Mouse (Mus musculus) embryonic facial prominence, embryonic 11.5 days (tissue): ENCODE data around the gene Rgsl1. TPM values are rescaled to one million over a fixed set of nuclear protein-coding genes. Genes with fewer than 3 reads are reported as not detected.

ENCODE experiments used
- ATAC-seq: fragments of 200-750 bp; cut with Nextera tagmentation; replicated peaks from 2 replicates; pipeline ENCODE4 v1.8.0; 2017; ENCODE audit warnings: low read depth; ENCODE audit not compliant: insufficient number of reproducible peaks, low FRiP score, low TSS enrichment
- DNase-seq: peaks from one replicate; pipeline ENCODE4 v3.0.0-alpha.2; 2015; ENCODE audit warnings: low spot score
- H3K27ac ChIP-seq: fragments of 300-500 bp; sonication (generic); replicated peaks from 2 replicates; pipeline ENCODE4 v1.5.1; 2014; ENCODE audit warnings: mild to moderate bottlenecking, low read depth, low read length, control low read depth
- H3K27me3 ChIP-seq: fragments of 300-500 bp; sonication (generic); 2 replicates; pipeline ENCODE4 v1.6.1; 2014; ENCODE audit warnings: mild to moderate bottlenecking, low read length, moderate library complexity, mixed read lengths; ENCODE audit not compliant: control insufficient read depth, insufficient read depth
- H3K36me3 ChIP-seq: fragments of 300-500 bp; sonication (generic); replicated peaks from 2 replicates; pipeline ENCODE4 v1.6.1; 2014; ENCODE audit warnings: low read depth, mild to moderate bottlenecking, low read length, moderate library complexity, mixed read lengths; ENCODE audit not compliant: control insufficient read depth, insufficient read depth
- H3K4me1 ChIP-seq: fragments of 300-500 bp; sonication (generic); 2 replicates; pipeline ENCODE4 v1.6.1; 2014; ENCODE audit warnings: low read length, mixed read lengths; ENCODE audit not compliant: control insufficient read depth, insufficient read depth
- H3K4me2 ChIP-seq: fragments of 300-500 bp; sonication (generic); 2 replicates; pipeline ENCODE4 v1.6.1; 2014; ENCODE audit warnings: low read depth, mild to moderate bottlenecking, control low read depth, low read length, moderate library complexity
- H3K4me3 ChIP-seq: fragments of 300-500 bp; sonication (generic); 2 replicates; pipeline ENCODE4 v1.5.1; 2014; ENCODE audit warnings: low read depth, low read length, control low read depth
- H3K9ac ChIP-seq: fragments of 300-500 bp; sonication (generic); replicated peaks from 2 replicates; pipeline ENCODE4 v1.6.1; 2014; ENCODE audit warnings: mild to moderate bottlenecking, control low read depth, low read length
- H3K9me3 ChIP-seq: fragments of 300-500 bp; sonication (generic); replicated peaks from 2 replicates; pipeline ENCODE4 v1.6.1; 2016; ENCODE audit warnings: mild to moderate bottlenecking, low read length, inconsistent platforms, mixed read lengths; ENCODE audit not compliant: control insufficient read depth
- WGBS: fragments of 180-500 bp; shearing (Covaris S2); extraction: QIAGEN DNeasy Blood & Tissue Kit; methylation state at CpG from one replicate; pipeline ENCODE4 v1.1.7; 2014; 5-methylcytosine and 5-hydroxymethylcytosine counted together
- polyA plus RNA-seq: library from polyadenylated mRNA; unstranded; fragments of >200 nt; fragmentation: Nextera tagmentation; extraction: Ambion mirVana; gene quantifications from 2 replicates; pipeline ENCODE4 v1.2.1, GENCODE M21; 2014

The Rgsl1 gene
- polyA plus RNA-seq, 1 experiment from 2014 or later = not detected

- WGBS = 81% methylated on average over 8 of the region's 8 CpGs
- ATAC-seq (no peak), DNase-seq (no peak)
- Histone ChIP-seq H3K9ac (no peak overlapping the region), H3K27ac (no peak overlapping the region), H3K9me3 (no peaks in the 10 kb centered on the region), H3K36me3 (no peaks in the 10 kb centered on the region), H3K4me1 (no peaks in the 10 kb centered on the region), H3K4me2 (no peak overlapping the region), H3K27me3 (no peaks in the 10 kb centered on the region), H3K4me3 (no peak overlapping the region)
Measured at GRCm38 (mm10) chr1:153803530-153803929, 40.4 kb downstream of the Rgsl1 start.

DNA sequence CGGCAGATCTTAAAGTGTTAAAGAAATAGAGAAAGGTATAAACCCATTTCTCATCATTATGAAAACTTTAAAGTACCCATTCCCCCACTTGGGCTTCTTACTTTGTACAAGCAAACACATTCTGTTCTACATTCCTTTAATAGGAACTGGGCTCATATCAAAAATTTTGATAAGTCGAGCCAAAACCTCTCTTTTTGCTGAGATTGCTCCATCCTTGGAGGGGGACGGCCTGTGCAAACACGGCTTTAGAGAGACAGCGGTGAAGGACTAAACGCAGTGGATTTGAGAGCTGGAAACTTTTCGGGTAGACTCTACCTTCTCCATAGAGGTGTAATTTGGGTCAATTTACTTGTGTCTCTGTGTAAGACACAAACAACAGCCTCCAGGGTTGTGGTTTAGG, 41.3 kb downstream of the Rgsl1 start:
- Histone ChIP-seq H3K4me2 (no peak overlapping the region), H3K36me3 (no peaks in the 10 kb centered on the region), H3K9ac (no peak overlapping the region), H3K27ac (no peak overlapping the region), H3K4me1 (no peaks in the 10 kb centered on the region), H3K9me3 (no peaks in the 10 kb centered on the region), H3K27me3 (no peaks in the 10 kb centered on the region), H3K4me3 (no peak overlapping the region)
- WGBS = 85% methylated on average over 7 of the region's 7 CpGs
- no peak for ATAC-seq
- DNase-seq = no peak

DNA sequence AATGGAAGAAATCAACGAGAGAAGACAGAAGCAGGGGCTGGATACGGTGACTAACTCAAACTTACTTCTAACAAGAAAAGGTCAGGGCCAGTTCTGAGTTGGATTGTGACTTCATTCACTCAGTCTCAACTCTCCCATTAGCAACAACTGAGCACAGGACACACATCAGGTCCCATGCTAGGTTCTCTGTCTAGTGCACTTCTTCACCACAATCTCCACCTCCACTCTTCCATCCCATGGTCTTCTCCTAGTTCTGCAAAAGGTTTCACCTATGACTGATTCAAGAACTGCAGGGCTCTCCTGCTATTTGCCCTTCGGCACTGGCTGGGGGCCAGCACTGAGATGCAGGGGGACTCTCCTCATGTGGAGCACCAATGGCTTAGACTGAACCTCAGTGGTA, 49.7 kb downstream of the Rgsl1 start:
- H3K4me2 ChIP-seq = no peak overlapping the region
- ATAC-seq (no peak), DNase-seq (no peak)
- no peak overlapping the region for H3K4me3 ChIP-seq
- H3K9me3 ChIP-seq = no peaks in the 10 kb centered on the region
- no peak overlapping the region for H3K27ac ChIP-seq
- H3K9ac ChIP-seq = no peak overlapping the region
- no peaks in the 10 kb centered on the region for H3K27me3 ChIP-seq
- 75% methylated on average over 3 of the region's 3 CpGs for WGBS
- no peaks in the 10 kb centered on the region for H3K36me3 ChIP-seq
- H3K4me1 ChIP-seq = no peaks in the 10 kb centered on the region

- DNase-seq (no peak), ATAC-seq (no peak)
- no peaks in the 10 kb centered on the region for H3K27me3 ChIP-seq
- H3K27ac ChIP-seq = no peak overlapping the region
- no peaks in the 10 kb centered on the region for H3K36me3 ChIP-seq
- H3K9me3 ChIP-seq = no peaks in the 10 kb centered on the region
- H3K9ac ChIP-seq = no peak overlapping the region
- no peak overlapping the region for H3K4me2 ChIP-seq
- 62% methylated on average over 2 of the region's 2 CpGs for WGBS
- no peak overlapping the region for H3K4me3 ChIP-seq
- H3K4me1 ChIP-seq = no peaks in the 10 kb centered on the region
Measured at GRCm38 (mm10) chr1:153790708-153791107, 53.2 kb downstream of the Rgsl1 start.

GRCm38 (mm10) chr1:153785608-153786007, 58.3 kb downstream of the Rgsl1 start:
- Histone ChIP-seq H3K4me2 (no peak overlapping the region), H3K27me3 (no peaks in the 10 kb centered on the region), H3K9me3 (no peaks in the 10 kb centered on the region), H3K9ac (no peak overlapping the region), H3K27ac (no peak overlapping the region), H3K36me3 (no peaks in the 10 kb centered on the region), H3K4me1 (no peaks in the 10 kb centered on the region), H3K4me3 (no peak overlapping the region)
- DNase-seq (no peak), ATAC-seq (no peak)
- 71% methylated on average over 4 of the region's 4 CpGs for WGBS

DNA sequence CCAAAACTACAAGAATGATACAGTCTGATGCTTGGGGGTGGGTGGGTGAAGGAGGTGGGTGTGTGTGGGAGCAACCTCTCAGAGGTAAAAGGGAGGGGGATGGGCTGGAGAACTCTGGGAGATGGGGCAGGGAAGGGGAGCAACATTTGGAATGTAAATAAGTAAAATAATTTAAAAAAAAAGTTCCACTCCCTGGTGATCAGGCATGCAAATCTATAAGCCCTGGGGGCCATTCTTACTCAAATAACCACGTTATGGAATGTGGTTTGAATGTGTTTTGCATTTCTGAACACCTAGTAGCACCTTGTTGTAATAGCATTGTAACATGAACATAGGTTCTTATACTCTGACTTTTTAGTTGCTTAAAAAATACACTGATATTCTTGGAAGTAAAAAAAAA, 60.6 kb downstream of the Rgsl1 start:
- no peak for ATAC-seq
- no peak overlapping the region for H3K27ac ChIP-seq
- 54% methylated on average over 1 of the region's 1 CpGs for whole genome bisulfite sequencing

GRCm38 (mm10) chr1:153778205-153778604, 65.7 kb downstream of the Rgsl1 start:
- Histone ChIP-seq H3K4me3 (no peak overlapping the region), H3K27me3 (no peaks in the 10 kb centered on the region), H3K4me2 (no peak overlapping the region), H3K9ac (no peak overlapping the region), H3K36me3 (no peaks in the 10 kb centered on the region), H3K9me3 (no peaks in the 10 kb centered on the region), H3K27ac (no peak overlapping the region), H3K4me1 (no peaks in the 10 kb centered on the region)
- DNase-seq (no peak), ATAC-seq (no peak)
- WGBS = 90% methylated on average over 10 of the region's 10 CpGs

More for the DNA sequence above, 60.6 kb downstream of the Rgsl1 start:
- no peaks in the 10 kb centered on the region for H3K27me3 ChIP-seq
- no peak for DNase-seq
- no peaks in the 10 kb centered on the region for H3K9me3 ChIP-seq
- no peaks in the 10 kb centered on the region for H3K4me1 ChIP-seq
- no peak overlapping the region for H3K9ac ChIP-seq
- H3K36me3 ChIP-seq = no peaks in the 10 kb centered on the region
- no peak overlapping the region for H3K4me2 ChIP-seq
- H3K4me3 ChIP-seq = no peak overlapping the region

DNA sequence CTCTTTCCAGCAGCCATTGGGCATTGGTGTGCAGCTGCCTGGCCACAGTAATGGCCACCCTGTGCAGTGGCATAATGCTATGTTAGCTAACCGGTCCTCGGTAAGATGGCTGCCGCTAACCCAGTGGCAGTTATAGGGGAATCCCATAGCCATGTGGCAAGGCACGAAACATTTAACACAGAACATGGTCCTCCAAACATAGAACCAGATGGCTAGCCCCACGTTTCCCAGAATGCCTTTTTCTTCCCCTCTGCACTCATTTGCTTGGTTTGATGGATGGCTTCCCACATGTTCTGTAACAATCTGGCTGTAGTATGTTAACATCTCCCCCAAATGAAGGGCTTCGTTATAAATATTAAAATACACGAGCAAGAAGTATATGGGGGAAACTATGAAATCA, 67.7 kb downstream of the Rgsl1 start:
- Histone ChIP-seq H3K4me2 (no peak overlapping the region), H3K27ac (no peak overlapping the region), H3K4me3 (no peak overlapping the region), H3K4me1 (no peaks in the 10 kb centered on the region), H3K9me3 (no peaks in the 10 kb centered on the region), H3K9ac (no peak overlapping the region), H3K27me3 (no peaks in the 10 kb centered on the region), H3K36me3 (no peaks in the 10 kb centered on the region)
- WGBS = 90% methylated on average over 7 of the region's 7 CpGs
- DNase-seq (no peak), ATAC-seq (no peak)
